Mouse (Mus musculus) spleen, adult 10 weeks (tissue): ENCODE results near the gene Hist1h2ba. TPM values are rescaled to one million over a fixed set of nuclear protein-coding genes. Genes with fewer than 3 reads are reported as not detected.

ENCODE experiments used
- polyA plus RNA-seq: library from polyadenylated mRNA; stranded (reverse); fragments of 350-450 nt; fragmentation: Illumina TruSeq; extraction: RNeasy Lipid Tissue Mini Kit (QIAGEN cat#74804); gene quantifications from one replicate; pipeline ENCODE4 v1.2.3, GENCODE M21; 2015; ENCODE audit warnings: low replicate concordance; ENCODE audit not compliant: insufficient read depth

Hist1h2ba gene
- polyA plus RNA-seq: not detected

GRCm38 (mm10) chr13:23933421-23934210 lies at the start of gene Hist1h2ba:
Hist1h2ba (minus strand) TSS chr13:23934156.

GRCm38 (mm10) chr13:23934211-23934520 lies 210 bp upstream of the Hist1h2ba start, which contains the start of gene Hist1h2aa:
Hist1h2aa (plus strand) TSS chr13:23934462.

GRCm38 (mm10) chr13:23914376-23915167 lies 19.4 kb downstream of the Hist1h2ba start, which contains the start of gene Slc17a4:
Slc17a4 (minus strand) TSS chr13:23915009.

Other genes starting within 250 kb of the Hist1h2ba start
- 19.4 TPM for gene Hist1h2bc, start 250.0 kb downstream of the Hist1h2ba start, polyA plus RNA-seq
- not detected for gene Hist1h1t, start 238.3 kb downstream of the Hist1h2ba start, polyA plus RNA-seq
- not detected for gene Hist1h4c, start 235.7 kb downstream of the Hist1h2ba start, polyA plus RNA-seq
- gene Hfe, start 223.3 kb downstream of the Hist1h2ba start, polyA plus RNA-seq: 28.5 TPM
- gene Hist1h1c, start 195.3 kb downstream of the Hist1h2ba start, polyA plus RNA-seq: 26.6 TPM
- gene Hist1h3c, start 188.6 kb downstream of the Hist1h2ba start, polyA plus RNA-seq: not detected
- not detected for gene Hist1h2bb, start 187.4 kb downstream of the Hist1h2ba start, polyA plus RNA-seq
- not detected for gene Hist1h2ab, start 183.0 kb downstream of the Hist1h2ba start, polyA plus RNA-seq
- gene Hist1h3b, start 181.9 kb downstream of the Hist1h2ba start, polyA plus RNA-seq: not detected
- not detected for gene Hist1h4b, start 177.1 kb downstream of the Hist1h2ba start, polyA plus RNA-seq
- gene Hist1h4a, start 172.9 kb downstream of the Hist1h2ba start, polyA plus RNA-seq: not detected
- gene Hist1h3a, start 171.8 kb downstream of the Hist1h2ba start, polyA plus RNA-seq: not detected
- gene Hist1h1a, start 170.5 kb downstream of the Hist1h2ba start, polyA plus RNA-seq: not detected
- gene Trim38, start 164.2 kb downstream of the Hist1h2ba start, polyA plus RNA-seq: not detected
- gene Slc17a2, start 127.2 kb downstream of the Hist1h2ba start, polyA plus RNA-seq: not detected
- not detected for gene Slc17a3, start 94.7 kb downstream of the Hist1h2ba start, polyA plus RNA-seq
- not detected for gene Slc17a1, start 66.4 kb downstream of the Hist1h2ba start, polyA plus RNA-seq
- gene Slc17a4, start 19.1 kb downstream of the Hist1h2ba start, polyA plus RNA-seq: not detected
- not detected for gene Hist1h2aa, start 306 bp upstream of the Hist1h2ba start, polyA plus RNA-seq
- gene Scgn, start 57.1 kb upstream of the Hist1h2ba start, polyA plus RNA-seq: not detected